Mouse (Mus musculus) Muller cell, postnatal 12 days (primary cell): Measurements from ENCODE around the gene Nek8.
"Not testable (repeated sequence)": the region's sequence is repeated elsewhere in the genome, so short reads cannot be mapped to it uniquely, and the experiment has no call there.

Experiments
- DNase-seq: peaks from one replicate; pipeline ENCODE4 v3.0.0-alpha.2; 2015; ENCODE audit errors: inconsistent ontology term

Gene Nek8

GRCm38 (mm10) chr11:78176402-78176862 is at the start of gene Nek8, which contains the start of gene Tlcd1:
Gene Nek8 (minus strand): TSS chr11:78176675.
Gene Tlcd1 (plus strand): TSS chr11:78176711.
- peak; percentile 96 for DNase-seq

GRCm38 (mm10) chr11:78223586-78223985 is 47.1 kb upstream of the Nek8 start:
- DNase-seq = no peak

- DNase-seq = no peak
Measured at GRCm38 (mm10) chr11:78215709-78216317, 39.3 kb upstream of the Nek8 start.

GRCm38 (mm10) chr11:78213086-78213817 is 36.8 kb upstream of the Nek8 start:
- DNase-seq = no peak

GRCm38 (mm10) chr11:78211513-78211912 is 35.0 kb upstream of the Nek8 start:
- no peak for DNase-seq

- DNase-seq = no peak
Measured at GRCm38 (mm10) chr11:78210615-78211014, 34.1 kb upstream of the Nek8 start.

- no peak for DNase-seq
Measured at GRCm38 (mm10) chr11:78209886-78210285, 33.4 kb upstream of the Nek8 start.

- DNase-seq = no peak
Measured at GRCm38 (mm10) chr11:78207190-78207589, 30.7 kb upstream of the Nek8 start.

GRCm38 (mm10) chr11:78205361-78206206 is 29.1 kb upstream of the Nek8 start:
- no peak for DNase-seq

GRCm38 (mm10) chr11:78204287-78204686 is 27.8 kb upstream of the Nek8 start:
- DNase-seq = no peak

GRCm38 (mm10) chr11:78202372-78202771 is 25.9 kb upstream of the Nek8 start:
- DNase-seq = no peak

- DNase-seq = no peak
Measured at GRCm38 (mm10) chr11:78195101-78195863, 18.8 kb upstream of the Nek8 start.

- peak; percentile 68 for DNase-seq
Measured at GRCm38 (mm10) chr11:78194411-78195100, 18.1 kb upstream of the Nek8 start.

- peak; percentile 26 for DNase-seq
Measured at GRCm38 (mm10) chr11:78193113-78193512, 16.6 kb upstream of the Nek8 start, which contains the start of gene Proca1. Gene Proca1 (plus strand): TSS chr11:78193392.

GRCm38 (mm10) chr11:78190041-78190440 is 13.6 kb upstream of the Nek8 start:
- DNase-seq = no peak

- peak; percentile 89 for DNase-seq
Measured at GRCm38 (mm10) chr11:78189234-78190040, 13.0 kb upstream of the Nek8 start.

GRCm38 (mm10) chr11:78188331-78189233 is 12.1 kb upstream of the Nek8 start, which contains the start of gene Rab34:
Gene Rab34 (plus strand): TSS chr11:78188430.
- DNase-seq = peak; percentile 92

- not testable (repeated sequence) for DNase-seq
Measured at GRCm38 (mm10) chr11:78184702-78185101, 8.2 kb upstream of the Nek8 start.
